Mouse (Mus musculus) intestine, embryonic 14.5 days (tissue): ENCODE measurements around the gene Clca3a1. TPM values are rescaled to one million over a fixed set of nuclear protein-coding genes. Genes with fewer than 3 reads are reported as not detected.

Experiments used
- polyA plus RNA-seq: library from polyadenylated mRNA; unstranded; fragments of >200 nt; fragmentation: Nextera tagmentation; extraction: Ambion mirVana; gene quantifications from 2 replicates; pipeline ENCODE4 v1.2.1, GENCODE M21; 2014

The Clca3a1 gene
- polyA plus RNA-seq, 1 experiment from 2014 or later: 5.9 TPM

Other genes starting within 250 kb of the Clca3a1 start
- gene Hs2st1, start 190.8 kb downstream of the Clca3a1 start, polyA plus RNA-seq: 13.7 and 14.3 TPM in 2 replicates
- 448 and 458 TPM in 2 replicates for gene Selenof, start 190.7 kb downstream of the Clca3a1 start, polyA plus RNA-seq
- 93.4 and 95.3 TPM in 2 replicates for gene Sh3glb1, start 40.6 kb downstream of the Clca3a1 start, polyA plus RNA-seq
- 0.20 and 0.54 TPM in 2 replicates for gene Clca3a2, start 58.5 kb upstream of the Clca3a1 start, polyA plus RNA-seq
- 4.9 and 5.4 TPM in 2 replicates for gene Clca3b, start 88.4 kb upstream of the Clca3a1 start, polyA plus RNA-seq
- gene Clca4b, start 171.6 kb upstream of the Clca3a1 start, polyA plus RNA-seq: 0.17 and 0.23 TPM in 2 replicates
- not detected in 2 replicates for gene Clca4a, start 214.1 kb upstream of the Clca3a1 start, polyA plus RNA-seq